Mouse (Mus musculus): ENCODE data around the gene Itga2b. TPM values are rescaled to one million over a fixed set of nuclear protein-coding genes. Genes with fewer than 3 reads are reported as not detected.

Itga2b gene
- polyA plus RNA-seq, 1 experiment from 2014 or later = 4.3 TPM

DNA sequence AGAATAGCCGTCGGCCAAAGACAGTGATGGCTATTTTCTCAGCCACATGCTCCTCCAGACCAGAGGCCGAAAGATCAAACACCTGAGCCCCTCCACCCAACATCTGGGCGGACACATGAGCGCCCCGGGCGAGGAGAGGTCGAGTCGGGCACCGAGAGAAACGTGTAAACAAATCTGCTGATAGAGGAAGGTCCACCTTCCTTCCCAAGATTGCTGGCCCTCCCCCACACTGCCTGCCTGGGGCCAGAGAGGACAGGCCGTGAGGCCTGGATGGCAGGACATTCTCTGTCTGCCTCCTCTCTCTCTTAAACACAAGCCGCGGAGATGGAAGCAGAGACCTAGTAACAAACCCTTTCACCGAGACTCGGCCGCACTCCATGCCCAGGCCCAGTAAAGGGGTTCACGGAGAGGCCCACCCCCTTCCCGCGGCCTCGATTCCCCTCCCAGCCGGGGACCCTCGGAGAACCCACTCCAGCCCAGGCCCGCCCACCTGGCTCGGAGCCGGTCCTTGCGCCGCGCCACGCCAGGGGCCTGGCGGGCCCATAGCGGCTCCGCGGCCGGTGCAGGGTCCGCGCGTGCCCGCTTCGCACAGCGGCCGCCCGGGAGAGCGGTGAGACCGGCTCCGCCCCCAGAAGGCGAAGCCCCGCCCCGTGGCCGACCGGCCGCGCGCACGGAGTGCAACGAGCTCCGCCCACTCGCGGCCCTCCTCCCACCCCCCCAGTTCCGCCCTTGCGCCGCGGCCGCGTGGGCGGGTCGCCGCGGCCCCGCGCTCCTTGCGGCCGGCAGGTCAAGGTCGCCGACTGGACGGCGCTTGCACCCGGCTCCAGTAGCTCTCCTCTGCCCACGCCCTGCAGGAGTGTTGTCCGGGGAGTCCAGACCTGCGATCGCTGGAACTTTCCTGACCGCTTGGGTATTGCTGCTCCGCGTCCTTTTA lies 62.8 kb downstream of the Itga2b start:
- H3K27ac ChIP-seq (ENCODE audit: low read depth, low read length) = peak overlapping the region; percentile 56
- WGBS = under 1% methylated on average over 66 of the region's 85 CpGs
- no peaks in the 10 kb centered on the region for H3K9me3 ChIP-seq (replicated peaks; ENCODE audit: control insufficient read depth, low read length)
- peak overlapping the region; percentile 68 for H3K4me2 ChIP-seq (ENCODE audit: low read length)
- H3K4me1 ChIP-seq (ENCODE audit: control insufficient read depth, insufficient read depth, low read length) = peaks cover 14% of the 10 kb centered on the region
- H3K9ac ChIP-seq (ENCODE audit: low read length) = peak overlapping the region; percentile 87
- peak overlapping the region; percentile 64 for H3K4me3 ChIP-seq (ENCODE audit: low read depth, low read length)
- peaks cover 28% of the 10 kb centered on the region for H3K36me3 ChIP-seq (ENCODE audit: control insufficient read depth, insufficient read depth, low read length)
- peak; percentile 91 for DNase-seq (ENCODE audit: low spot score)
- H3K27me3 ChIP-seq (replicated peaks; ENCODE audit: control insufficient read depth, insufficient read depth, low read length) = no peaks in the 10 kb centered on the region
- ATAC-seq = peak; percentile 72

DNA sequence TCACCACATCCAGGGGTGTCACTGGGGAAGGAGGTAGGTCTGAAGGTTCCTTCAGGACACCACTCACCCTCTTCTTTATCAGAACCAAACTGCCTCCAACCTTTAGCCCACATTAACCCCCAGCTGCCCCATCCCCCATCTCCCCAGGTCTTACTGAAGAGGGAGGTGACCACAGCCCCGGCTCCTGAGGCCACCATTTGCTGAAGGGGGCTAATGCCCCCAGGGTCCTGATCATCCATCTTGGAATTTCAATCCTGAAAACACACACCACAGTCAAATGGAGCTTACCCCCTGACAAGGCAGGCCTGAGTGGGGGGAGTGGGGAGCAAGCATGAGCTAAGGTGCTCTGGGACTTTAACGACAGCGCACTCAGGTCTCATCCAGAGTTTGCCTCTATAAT lies 63.5 kb downstream of the Itga2b start:
- ATAC-seq (no peak), DNase-seq (ENCODE audit: low spot score) (no peak)
- peak overlapping the region; percentile 68 for H3K4me2 ChIP-seq (ENCODE audit: low read length)
- no peaks in the 10 kb centered on the region for H3K9me3 ChIP-seq (replicated peaks; ENCODE audit: control insufficient read depth, low read length)
- no peak overlapping the region for H3K27ac ChIP-seq (ENCODE audit: low read depth, low read length)
- H3K4me1 ChIP-seq (ENCODE audit: control insufficient read depth, insufficient read depth, low read length) = peaks cover 14% of the 10 kb centered on the region
- peak overlapping the region; percentile 64 for H3K4me3 ChIP-seq (ENCODE audit: low read depth, low read length)
- H3K27me3 ChIP-seq (replicated peaks; ENCODE audit: control insufficient read depth, insufficient read depth, low read length) = no peaks in the 10 kb centered on the region
- H3K9ac ChIP-seq (ENCODE audit: low read length) = peak overlapping the region; percentile 87
- H3K36me3 ChIP-seq (ENCODE audit: control insufficient read depth, insufficient read depth, low read length) = peaks cover 36% of the 10 kb centered on the region
- WGBS = 9% methylated on average over 3 of the region's 3 CpGs

DNA sequence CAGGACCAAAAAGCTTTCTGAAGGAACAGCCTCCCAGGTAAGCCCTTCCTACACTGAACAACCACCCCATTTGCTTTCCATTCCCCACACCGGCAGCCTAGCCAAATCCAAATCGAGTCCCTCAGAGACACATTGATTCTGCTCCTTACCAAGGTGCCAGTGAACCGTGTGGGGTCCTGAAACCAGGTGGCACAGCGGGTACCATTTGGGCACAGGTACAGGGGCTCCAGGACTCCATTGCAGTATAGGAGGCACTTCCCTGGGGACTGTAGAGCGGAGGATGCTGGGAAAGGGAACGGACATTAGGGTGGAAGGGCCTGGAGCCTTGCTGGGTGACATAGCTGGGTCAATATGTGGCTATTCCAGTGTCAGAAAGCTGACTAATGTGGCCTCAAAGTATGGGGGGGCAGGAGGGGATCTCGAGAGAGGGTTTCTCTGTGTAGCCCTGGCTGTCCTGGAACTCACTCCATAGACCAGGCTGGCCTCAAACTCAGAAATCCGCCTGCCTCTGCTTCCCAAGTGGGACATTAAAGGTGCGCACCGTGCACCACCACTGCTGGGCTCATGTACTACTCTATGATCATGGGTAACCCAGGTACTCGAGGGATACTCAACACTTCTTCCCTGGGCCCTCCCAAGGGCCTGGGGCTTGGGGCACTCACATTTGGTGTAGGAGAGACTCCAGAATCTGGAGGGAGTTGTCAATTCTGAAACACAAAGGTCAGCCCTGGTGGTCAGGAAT lies 64.2 kb downstream of the Itga2b start:
- Histone ChIP-seq H3K9ac (ENCODE audit: low read length) (peak overlapping the region; percentile 87; the same call in 1 of the 2 replicates), H3K4me1 (ENCODE audit: control insufficient read depth, insufficient read depth, low read length) (peaks cover 14% of the 10 kb centered on the region), H3K27me3 (replicated peaks; ENCODE audit: control insufficient read depth, insufficient read depth, low read length) (no peaks in the 10 kb centered on the region), H3K36me3 (ENCODE audit: control insufficient read depth, insufficient read depth, low read length) (peaks cover 43% of the 10 kb centered on the region), H3K27ac (ENCODE audit: low read depth, low read length) (no peak overlapping the region), H3K4me2 (ENCODE audit: low read length) (peak overlapping the region; percentile 68; the same call in 1 of the 2 replicates), H3K4me3 (ENCODE audit: low read depth, low read length) (no peak overlapping the region), H3K9me3 (replicated peaks; ENCODE audit: control insufficient read depth, low read length) (no peaks in the 10 kb centered on the region)
- DNase-seq (ENCODE audit: low spot score) (no peak), ATAC-seq (no peak)
- 85% methylated on average over 11 of the region's 11 CpGs for WGBS

DNA sequence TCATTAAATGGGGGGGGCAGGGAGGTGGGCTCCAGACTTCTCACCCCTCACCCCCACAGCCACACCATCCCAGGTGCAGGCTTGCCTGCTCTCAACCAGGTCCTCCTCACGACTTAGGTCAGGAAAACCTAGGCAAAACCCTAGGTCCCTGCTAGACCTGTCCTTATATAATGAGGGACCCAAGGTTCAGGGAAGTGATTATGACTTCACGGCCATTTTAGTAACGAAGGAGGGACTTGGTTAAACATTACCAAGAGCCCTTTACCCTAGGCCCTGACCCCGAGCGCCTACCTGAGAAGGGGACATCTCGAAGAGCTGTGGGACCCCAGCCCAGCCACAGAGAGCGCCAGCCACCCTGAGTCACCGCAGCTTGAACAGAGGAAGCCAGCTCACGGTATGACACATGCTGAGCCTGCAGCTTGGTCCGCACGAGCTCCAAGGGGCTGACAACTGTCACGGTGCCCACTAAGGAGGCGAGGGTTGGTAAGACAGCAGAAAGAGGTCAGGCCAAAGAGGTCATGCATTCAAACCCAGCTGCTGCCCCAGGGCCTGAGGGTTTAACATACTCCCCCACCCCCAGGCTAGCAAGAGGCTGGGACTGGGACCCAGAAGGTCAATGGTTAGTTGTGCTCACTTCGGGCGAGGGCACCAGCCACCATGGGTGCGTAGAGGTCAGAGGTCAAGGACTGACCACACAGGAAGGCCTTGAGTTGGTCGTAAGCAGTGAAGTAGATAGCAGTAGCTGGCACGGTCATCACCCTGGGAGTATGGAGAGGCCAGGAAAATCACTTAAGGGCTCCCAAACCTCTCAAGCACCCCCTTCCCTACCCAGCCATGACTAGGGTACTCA lies 65.5 kb downstream of the Itga2b start:
- ATAC-seq = no peak
- Histone ChIP-seq H3K27me3 (replicated peaks; ENCODE audit: control insufficient read depth, insufficient read depth, low read length) (0 out of 2 replicates have a peak, but pooled peaks cover 3% of the 10 kb centered on the region), H3K9me3 (replicated peaks; ENCODE audit: control insufficient read depth, low read length) (no peaks in the 10 kb centered on the region), H3K4me3 (ENCODE audit: low read depth, low read length) (no peak overlapping the region), H3K9ac (ENCODE audit: low read length) (no peak overlapping the region), H3K27ac (ENCODE audit: low read depth, low read length) (no peak overlapping the region), H3K36me3 (ENCODE audit: control insufficient read depth, insufficient read depth, low read length) (peaks cover 56% of the 10 kb centered on the region), H3K4me2 (ENCODE audit: low read length) (no peak overlapping the region), H3K4me1 (ENCODE audit: control insufficient read depth, insufficient read depth, low read length) (peaks cover 17% of the 10 kb centered on the region)
- WGBS = 85% methylated on average over 18 of the region's 18 CpGs
- no peak for DNase-seq (ENCODE audit: low spot score)

DNA sequence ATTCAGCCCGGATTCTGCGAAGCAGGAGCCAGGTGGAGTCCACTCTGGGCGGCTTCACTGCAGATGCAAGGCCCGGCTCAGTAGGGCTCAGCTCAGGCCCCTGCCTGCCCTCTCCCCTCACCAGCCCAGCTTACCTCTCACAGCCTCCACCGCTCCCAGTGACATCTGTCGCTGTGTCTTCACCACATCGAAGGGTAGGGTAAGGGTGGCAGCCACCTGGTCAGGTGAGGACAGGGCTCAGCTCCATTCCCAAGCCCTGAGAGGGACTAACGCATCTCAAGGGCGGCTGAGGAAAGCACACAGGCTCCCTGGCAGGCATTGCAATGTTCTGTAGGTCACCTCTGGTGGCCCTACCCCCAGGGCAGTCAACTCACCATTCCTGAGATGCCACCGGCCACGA lies 66.3 kb downstream of the Itga2b start:
- Histone ChIP-seq H3K9me3 (replicated peaks; ENCODE audit: control insufficient read depth, low read length) (no peaks in the 10 kb centered on the region), H3K4me3 (ENCODE audit: low read depth, low read length) (no peak overlapping the region), H3K4me1 (ENCODE audit: control insufficient read depth, insufficient read depth, low read length) (peaks cover 24% of the 10 kb centered on the region), H3K27me3 (replicated peaks; ENCODE audit: control insufficient read depth, insufficient read depth, low read length) (0 out of 2 replicates have a peak, but pooled peaks cover 3% of the 10 kb centered on the region), H3K4me2 (ENCODE audit: low read length) (no peak overlapping the region), H3K27ac (ENCODE audit: low read depth, low read length) (no peak overlapping the region), H3K36me3 (ENCODE audit: control insufficient read depth, insufficient read depth, low read length) (peaks cover 63% of the 10 kb centered on the region), H3K9ac (ENCODE audit: low read length) (no peak overlapping the region)
- WGBS = 93% methylated on average over 11 of the region's 11 CpGs
- DNase-seq (ENCODE audit: low spot score) (no peak), ATAC-seq (no peak)

Small RNA genes lying within 50 kb of the gene (microRNA-seq; reads per million reads assigned to microRNA genes)
- not detected for gene Mir6930

Other genes starting within 250 kb of the Itga2b start
- gene Hdac5, start 240.0 kb downstream of the Itga2b start, polyA plus RNA-seq (2014; fragmentation: Nextera tagmentation; extraction: Ambion mirVana) = 38.9 and 60.6 TPM in 2 replicates
- gene BC030867, start 221.2 kb downstream of the Itga2b start, polyA plus RNA-seq (2014; fragmentation: Nextera tagmentation; extraction: Ambion mirVana) = 6.1 and 6.3 TPM in 2 replicates
- not detected in 2 replicates for gene Asb16, start 201.4 kb downstream of the Itga2b start, polyA plus RNA-seq (2014; fragmentation: Nextera tagmentation; extraction: Ambion mirVana)
- 74.4 and 75.3 TPM in 2 replicates for gene Tmub2, start 185.2 kb downstream of the Itga2b start, polyA plus RNA-seq (2014; fragmentation: Nextera tagmentation; extraction: Ambion mirVana)
- gene Atxn7l3, start 173.5 kb downstream of the Itga2b start, polyA plus RNA-seq (2014; fragmentation: Nextera tagmentation; extraction: Ambion mirVana) = 25.2 and 28.7 TPM in 2 replicates
- 74.5 and 91.0 TPM in 2 replicates for gene Ubtf, start 150.4 kb downstream of the Itga2b start, polyA plus RNA-seq (2014; fragmentation: Nextera tagmentation; extraction: Ambion mirVana)
- 1.8 and 2.1 TPM in 2 replicates for gene Slc4a1, start 103.9 kb downstream of the Itga2b start, polyA plus RNA-seq (2014; fragmentation: Nextera tagmentation; extraction: Ambion mirVana)
- gene Rundc3a, start 76.7 kb downstream of the Itga2b start, polyA plus RNA-seq (2014; fragmentation: Nextera tagmentation; extraction: Ambion mirVana) = 115 and 125 TPM in 2 replicates
- gene Slc25a39, start 62.2 kb downstream of the Itga2b start, polyA plus RNA-seq (2014; fragmentation: Nextera tagmentation; extraction: Ambion mirVana) = 145 and 149 TPM in 2 replicates
- gene Grn, start 39.8 kb downstream of the Itga2b start, polyA plus RNA-seq (2014; fragmentation: Nextera tagmentation; extraction: Ambion mirVana) = 28.6 and 38.8 TPM in 2 replicates
- 26.0 and 27.8 TPM in 2 replicates for gene Fam171a2, start 22.4 kb downstream of the Itga2b start, polyA plus RNA-seq (2014; fragmentation: Nextera tagmentation; extraction: Ambion mirVana)
- 32.6 and 47.7 TPM in 2 replicates for gene Gpatch8, start 86.3 kb upstream of the Itga2b start, polyA plus RNA-seq (2014; fragmentation: Nextera tagmentation; extraction: Ambion mirVana)
- 6.8 and 9.8 TPM in 2 replicates for gene Gm11627, start 109.3 kb upstream of the Itga2b start, polyA plus RNA-seq (2014; fragmentation: Nextera tagmentation; extraction: Ambion mirVana)
- 18.6 and 19.2 TPM in 2 replicates for gene Fzd2, start 134.3 kb upstream of the Itga2b start, polyA plus RNA-seq (2014; fragmentation: Nextera tagmentation; extraction: Ambion mirVana)
- 0.09 and 0.14 TPM in 2 replicates for gene Meioc, start 193.6 kb upstream of the Itga2b start, polyA plus RNA-seq (2014; fragmentation: Nextera tagmentation; extraction: Ambion mirVana)
- gene Ccdc43, start 227.7 kb upstream of the Itga2b start, polyA plus RNA-seq (2014; fragmentation: Nextera tagmentation; extraction: Ambion mirVana) = 39.4 and 42.6 TPM in 2 replicates

All from forebrain, embryonic 14.5 days (tissue).